Mouse (Mus musculus): Measurements from ENCODE around the gene Abcb5. TPM values are rescaled to one million over a fixed set of nuclear protein-coding genes. Genes with fewer than 3 reads are reported as not detected.
A peak's percentile ranks its signal among the peaks of the same experiment; 100 is the strongest.

Abcb5 gene
- polyA plus RNA-seq, 1 experiment from 2014 or later: not detected

DNA sequence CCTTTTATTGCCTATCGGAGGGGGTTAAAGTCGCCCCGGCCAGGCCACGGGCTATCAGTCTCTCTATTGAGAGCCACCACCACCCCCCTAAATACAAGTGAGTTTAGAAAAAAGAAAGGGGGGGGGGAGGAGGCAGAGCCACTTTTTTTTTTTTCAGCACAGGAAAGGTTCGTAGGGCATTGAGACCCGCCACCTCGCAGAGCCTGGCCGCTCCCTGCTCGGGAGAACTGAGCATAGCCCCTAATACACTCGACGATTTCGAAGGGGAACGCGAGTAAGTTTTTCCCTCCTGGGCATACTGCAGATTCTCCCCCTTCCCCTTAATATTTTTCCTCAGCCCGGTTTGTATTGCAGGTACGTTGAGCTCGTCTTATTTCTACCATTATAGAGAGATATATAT, 118.8 kb downstream of the Abcb5 start:
- Histone ChIP-seq H3K4me3 (ENCODE audit: low read depth, low read length) (peak overlapping the region; percentile 37), H3K27ac (replicated peaks) (no peak overlapping the region)
- ATAC-seq (ENCODE audit: low FRiP score, low TSS enrichment): no peak

DNA sequence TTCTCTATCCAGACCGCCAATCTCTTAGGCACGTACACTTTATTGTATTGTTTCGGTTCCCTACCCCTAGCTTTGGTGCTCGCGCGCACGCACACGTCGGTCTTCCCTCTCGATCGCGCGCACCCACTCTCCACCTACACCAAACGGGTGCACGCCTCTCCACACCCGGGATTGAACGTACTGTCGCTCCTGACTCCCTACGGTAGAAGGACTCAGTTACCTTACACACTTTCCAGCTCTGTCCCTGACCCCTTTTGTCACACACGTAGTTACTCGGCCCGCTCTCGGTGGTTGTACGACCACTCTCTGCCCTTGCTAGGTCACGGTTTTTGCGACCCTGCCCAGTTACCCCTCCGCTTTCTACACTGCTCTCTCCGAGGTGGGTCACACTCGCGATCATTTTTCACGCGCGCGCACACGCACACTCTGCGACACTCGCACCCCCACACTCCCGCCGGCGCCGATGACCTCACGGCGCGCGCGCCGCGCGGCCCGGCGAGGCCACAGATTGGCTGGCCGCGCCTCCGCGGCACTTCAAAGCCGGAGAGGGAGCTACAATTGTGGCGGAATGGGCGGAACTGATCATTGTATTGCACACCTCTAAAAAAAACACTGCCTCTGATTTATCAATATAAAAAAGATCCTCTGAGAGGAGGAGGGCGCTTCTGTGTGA, 119.4 kb downstream of the Abcb5 start:
- Histone ChIP-seq H3K4me3 (ENCODE audit: low read depth, low read length) (peak overlapping the region; percentile 37), H3K9me3 (ENCODE audit: control insufficient read depth, low read length) (no peaks in the 10 kb centered on the region), H3K4me2 (replicated peaks; ENCODE audit: low read depth) (peak overlapping the region; percentile 70), H3K36me3 (ENCODE audit: control insufficient read depth, insufficient read depth, low read length) (no peaks in the 10 kb centered on the region), H3K9ac (ENCODE audit: low read length) (no peak overlapping the region), H3K4me1 (replicated peaks; ENCODE audit: control insufficient read depth, insufficient read depth) (no peaks in the 10 kb centered on the region), H3K27ac (replicated peaks) (no peak overlapping the region), H3K27me3 (ENCODE audit: control insufficient read depth, insufficient read depth, low read length) (peaks cover 24% of the 10 kb centered on the region)
- WGBS: under 1% methylated on average over 59 of the region's 59 CpGs
- TF ChIP-seq EP300 (optimal IDR thresholded peaks at IDR 0.05): no peak
- TF ChIP-seq CTCF (IDR thresholded peaks at IDR 0.05; ENCODE audit: low read depth): no peak
- DNase-seq (ENCODE audit: low spot score) (peak; percentile 64), ATAC-seq (ENCODE audit: low FRiP score, low TSS enrichment) (peak; percentile 65)

More for the DNA sequence above, 118.8 kb downstream of the Abcb5 start:
- Histone ChIP-seq H3K9ac (ENCODE audit: low read length) (no peak overlapping the region), H3K9me3 (ENCODE audit: control insufficient read depth, low read length) (no peaks in the 10 kb centered on the region), H3K4me2 (replicated peaks; ENCODE audit: low read depth) (peak overlapping the region; percentile 70), H3K4me1 (replicated peaks; ENCODE audit: control insufficient read depth, insufficient read depth) (no peaks in the 10 kb centered on the region), H3K27me3 (ENCODE audit: control insufficient read depth, insufficient read depth, low read length) (peaks cover 24% of the 10 kb centered on the region), H3K36me3 (ENCODE audit: control insufficient read depth, insufficient read depth, low read length) (no peaks in the 10 kb centered on the region)
- DNase-seq (ENCODE audit: low spot score): no peak
- WGBS: 2% methylated on average over 17 of the region's 17 CpGs
- TF ChIP-seq EP300 (optimal IDR thresholded peaks at IDR 0.05) (no peak), CTCF (IDR thresholded peaks at IDR 0.05; ENCODE audit: low read depth) (no peak)

DNA sequence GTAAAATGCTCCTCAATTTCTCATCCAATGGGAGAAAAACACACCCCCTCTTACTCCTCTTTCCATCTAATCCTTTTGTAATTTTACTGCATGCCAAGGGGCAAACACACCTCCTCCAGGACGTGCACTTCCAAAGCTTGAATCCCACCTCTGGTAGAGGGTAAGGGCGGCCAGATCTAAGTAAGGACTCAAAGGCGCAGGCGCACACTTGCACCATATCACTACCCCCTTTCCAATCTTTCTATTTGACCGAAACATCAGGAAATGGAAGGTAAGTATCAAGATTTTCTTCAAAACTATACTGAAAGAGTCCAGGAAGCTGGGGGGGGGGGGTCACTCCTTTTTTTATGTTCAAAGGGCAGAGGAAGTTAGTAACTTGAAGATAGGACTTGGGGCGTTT, 120.0 kb downstream of the Abcb5 start, which contains the start of gene Sp8:
Sp8 (plus strand) TSS at position 109 of the 400 bp plus-strand sequence.
- H3K4me1 ChIP-seq (replicated peaks; ENCODE audit: control insufficient read depth, insufficient read depth): no peaks in the 10 kb centered on the region
- no peak within 1 kb of the TSS for H3K27ac ChIP-seq (replicated peaks)
- peak within 1 kb of the TSS; percentile 70 for H3K4me2 ChIP-seq (replicated peaks; ENCODE audit: low read depth)
- no peaks in the 10 kb centered on the region for H3K36me3 ChIP-seq (ENCODE audit: control insufficient read depth, insufficient read depth, low read length)
- WGBS: 4% methylated on average over 6 of the region's 6 CpGs
- no peaks in the 10 kb centered on the region for H3K9me3 ChIP-seq (ENCODE audit: control insufficient read depth, low read length)
- DNase-seq (ENCODE audit: low spot score): no peak
- TF ChIP-seq EP300 (optimal IDR thresholded peaks at IDR 0.05) (no peak), CTCF (IDR thresholded peaks at IDR 0.05; ENCODE audit: low read depth) (no peak)
- no peak within 1 kb of the TSS for H3K9ac ChIP-seq (ENCODE audit: low read length)
- H3K27me3 ChIP-seq (ENCODE audit: control insufficient read depth, insufficient read depth, low read length): peaks cover 24% of the 10 kb centered on the region
- ATAC-seq (ENCODE audit: low FRiP score, low TSS enrichment): no peak
- H3K4me3 ChIP-seq (ENCODE audit: low read depth, low read length): peak within 1 kb of the TSS; percentile 37

DNA sequence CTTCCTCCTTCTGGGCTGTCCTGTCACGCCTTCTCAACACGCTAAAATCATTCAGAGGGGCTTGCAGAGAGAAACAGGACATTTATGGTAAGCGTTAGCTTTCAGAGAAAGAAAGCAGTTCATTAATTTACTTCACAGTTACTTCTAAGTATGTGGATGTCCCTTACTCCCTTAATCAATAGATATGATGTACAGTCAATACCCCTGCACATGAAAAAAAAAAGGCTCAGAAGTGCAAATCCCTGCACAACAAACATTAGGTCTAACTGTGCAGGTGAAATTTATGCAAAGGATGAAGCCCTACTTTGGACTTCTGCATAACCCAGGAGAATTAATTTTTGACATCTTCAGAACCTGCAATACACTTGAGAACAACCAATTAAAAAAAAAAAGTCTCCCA, 120.9 kb downstream of the Abcb5 start:
- Histone ChIP-seq H3K9ac (ENCODE audit: low read length) (no peak overlapping the region), H3K4me1 (replicated peaks; ENCODE audit: control insufficient read depth, insufficient read depth) (no peaks in the 10 kb centered on the region), H3K36me3 (ENCODE audit: control insufficient read depth, insufficient read depth, low read length) (no peaks in the 10 kb centered on the region), H3K4me2 (replicated peaks; ENCODE audit: low read depth) (no peak overlapping the region), H3K27me3 (ENCODE audit: control insufficient read depth, insufficient read depth, low read length) (peaks cover 27% of the 10 kb centered on the region), H3K27ac (replicated peaks) (no peak overlapping the region), H3K4me3 (ENCODE audit: low read depth, low read length) (no peak overlapping the region), H3K9me3 (ENCODE audit: control insufficient read depth, low read length) (no peaks in the 10 kb centered on the region)
- DNase-seq (ENCODE audit: low spot score) (no peak), ATAC-seq (ENCODE audit: low FRiP score, low TSS enrichment) (no peak)
- no peak for TF ChIP-seq CTCF (IDR thresholded peaks at IDR 0.05; ENCODE audit: low read depth)
- no peak for TF ChIP-seq EP300 (optimal IDR thresholded peaks at IDR 0.05)
- 4% methylated on average over 3 of the region's 3 CpGs for WGBS

DNA sequence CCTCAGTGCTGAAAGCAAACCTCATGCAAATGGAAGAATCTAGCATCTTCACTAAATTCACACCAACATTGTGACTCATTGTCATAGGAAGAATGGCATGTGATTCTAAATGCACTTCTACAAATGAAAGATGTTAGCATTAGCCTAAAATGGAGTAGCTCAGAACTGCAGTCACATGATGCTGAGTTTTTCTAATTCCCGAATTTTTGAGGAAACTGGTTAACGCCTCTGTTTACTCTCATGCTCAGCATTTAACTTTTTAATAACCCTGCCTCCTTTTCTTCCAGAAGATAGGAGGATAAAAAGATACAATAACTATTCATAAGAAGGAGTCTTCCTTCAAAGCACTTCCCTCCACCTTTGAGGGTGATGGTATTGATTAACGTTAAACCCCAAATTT, 121.4 kb downstream of the Abcb5 start:
- no peak overlapping the region for H3K4me3 ChIP-seq (ENCODE audit: low read depth, low read length)
- H3K27me3 ChIP-seq (ENCODE audit: control insufficient read depth, insufficient read depth, low read length): peaks cover 27% of the 10 kb centered on the region
- no peak overlapping the region for H3K9ac ChIP-seq (ENCODE audit: low read length)
- no peaks in the 10 kb centered on the region for H3K4me1 ChIP-seq (replicated peaks; ENCODE audit: control insufficient read depth, insufficient read depth)
- WGBS: 10% methylated on average over 3 of the region's 3 CpGs
- no peak overlapping the region for H3K4me2 ChIP-seq (replicated peaks; ENCODE audit: low read depth)
- DNase-seq (ENCODE audit: low spot score): no peak
- ATAC-seq (ENCODE audit: low FRiP score, low TSS enrichment): no peak
- TF ChIP-seq EP300 (optimal IDR thresholded peaks at IDR 0.05) (no peak), CTCF (IDR thresholded peaks at IDR 0.05; ENCODE audit: low read depth) (no peak)
- no peaks in the 10 kb centered on the region for H3K9me3 ChIP-seq (ENCODE audit: control insufficient read depth, low read length)
- no peaks in the 10 kb centered on the region for H3K36me3 ChIP-seq (ENCODE audit: control insufficient read depth, insufficient read depth, low read length)
- no peak overlapping the region for H3K27ac ChIP-seq (replicated peaks)

DNA sequence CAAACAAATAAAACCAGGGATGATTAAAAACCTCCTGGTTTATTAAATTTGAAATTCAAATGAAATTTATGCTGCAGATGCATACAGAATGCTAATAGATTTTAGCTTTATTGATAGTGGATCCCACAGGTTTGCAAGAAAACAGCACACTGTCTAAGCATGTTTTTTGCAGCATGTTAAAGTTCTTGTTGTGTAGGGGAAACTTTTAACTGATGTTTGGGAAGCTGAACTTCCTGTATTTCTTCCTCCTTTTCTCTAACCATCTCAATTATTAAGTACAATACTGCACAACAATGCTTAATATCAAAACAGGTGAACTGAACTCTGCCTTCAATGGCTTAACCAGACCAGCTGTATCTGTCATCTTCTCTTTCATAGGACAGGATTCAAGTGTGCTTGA, 122.1 kb downstream of the Abcb5 start:
- no peak overlapping the region for H3K4me2 ChIP-seq (replicated peaks; ENCODE audit: low read depth)
- ATAC-seq (ENCODE audit: low FRiP score, low TSS enrichment) (no peak), DNase-seq (ENCODE audit: low spot score) (no peak)
- H3K27ac ChIP-seq (replicated peaks): no peak overlapping the region
- no peak overlapping the region for H3K4me3 ChIP-seq (ENCODE audit: low read depth, low read length)
- peaks cover 28% of the 10 kb centered on the region for H3K27me3 ChIP-seq (ENCODE audit: control insufficient read depth, insufficient read depth, low read length)
- H3K9ac ChIP-seq (ENCODE audit: low read length): no peak overlapping the region
- H3K4me1 ChIP-seq (replicated peaks; ENCODE audit: control insufficient read depth, insufficient read depth): no peaks in the 10 kb centered on the region
- TF ChIP-seq EP300 (optimal IDR thresholded peaks at IDR 0.05): no peak
- TF ChIP-seq CTCF (IDR thresholded peaks at IDR 0.05; ENCODE audit: low read depth): no peak
- H3K36me3 ChIP-seq (ENCODE audit: control insufficient read depth, insufficient read depth, low read length): no peaks in the 10 kb centered on the region
- no peaks in the 10 kb centered on the region for H3K9me3 ChIP-seq (ENCODE audit: control insufficient read depth, low read length)

All from stomach, postnatal 0 days (tissue).